Mouse (Mus musculus) telencephalon, adult 2 months (tissue): ENCODE results near the gene 9430097D07Rik.

Source experiments
- DNase-seq: peaks from one replicate; pipeline ENCODE4 v3.0.0-alpha.2; 2011; ENCODE audit warnings: low read depth, low spot score

The 9430097D07Rik gene

GRCm38 (mm10) chr2:32534733-32535471 lies 40.6 kb downstream of the 9430097D07Rik start, which contains the start of gene Fam102a:
Gene Fam102a, plus strand, starts transcription at chr2:32535332.
- peak; percentile 94 for DNase-seq

- DNase-seq: no peak
These were observed 41.3 kb downstream of the 9430097D07Rik start for GRCm38 (mm10) chr2:32534061-32534732.

- DNase-seq: no peak
These were observed 42.3 kb downstream of the 9430097D07Rik start for GRCm38 (mm10) chr2:32533163-32533562.

- DNase-seq: no peak
These were observed 45.0 kb downstream of the 9430097D07Rik start for GRCm38 (mm10) chr2:32530479-32530878.

GRCm38 (mm10) chr2:32528326-32528725 lies 47.2 kb downstream of the 9430097D07Rik start:
- DNase-seq: no peak

GRCm38 (mm10) chr2:32527468-32527966 lies 48.0 kb downstream of the 9430097D07Rik start:
- no peak for DNase-seq

GRCm38 (mm10) chr2:32525816-32526215 lies 49.7 kb downstream of the 9430097D07Rik start:
- DNase-seq: no peak

- no peak for DNase-seq
These were observed 50.9 kb downstream of the 9430097D07Rik start for GRCm38 (mm10) chr2:32524536-32525031.
